Mouse (Mus musculus): ENCODE data around the gene Cabp1. TPM values are rescaled to one million over a fixed set of nuclear protein-coding genes. Genes with fewer than 3 reads are reported as not detected.

Gene Cabp1
- 6.6 and 6.9 TPM in 2 replicates for polyA plus RNA-seq (2014; fragmentation: Nextera tagmentation; extraction: Ambion mirVana)

DNA sequence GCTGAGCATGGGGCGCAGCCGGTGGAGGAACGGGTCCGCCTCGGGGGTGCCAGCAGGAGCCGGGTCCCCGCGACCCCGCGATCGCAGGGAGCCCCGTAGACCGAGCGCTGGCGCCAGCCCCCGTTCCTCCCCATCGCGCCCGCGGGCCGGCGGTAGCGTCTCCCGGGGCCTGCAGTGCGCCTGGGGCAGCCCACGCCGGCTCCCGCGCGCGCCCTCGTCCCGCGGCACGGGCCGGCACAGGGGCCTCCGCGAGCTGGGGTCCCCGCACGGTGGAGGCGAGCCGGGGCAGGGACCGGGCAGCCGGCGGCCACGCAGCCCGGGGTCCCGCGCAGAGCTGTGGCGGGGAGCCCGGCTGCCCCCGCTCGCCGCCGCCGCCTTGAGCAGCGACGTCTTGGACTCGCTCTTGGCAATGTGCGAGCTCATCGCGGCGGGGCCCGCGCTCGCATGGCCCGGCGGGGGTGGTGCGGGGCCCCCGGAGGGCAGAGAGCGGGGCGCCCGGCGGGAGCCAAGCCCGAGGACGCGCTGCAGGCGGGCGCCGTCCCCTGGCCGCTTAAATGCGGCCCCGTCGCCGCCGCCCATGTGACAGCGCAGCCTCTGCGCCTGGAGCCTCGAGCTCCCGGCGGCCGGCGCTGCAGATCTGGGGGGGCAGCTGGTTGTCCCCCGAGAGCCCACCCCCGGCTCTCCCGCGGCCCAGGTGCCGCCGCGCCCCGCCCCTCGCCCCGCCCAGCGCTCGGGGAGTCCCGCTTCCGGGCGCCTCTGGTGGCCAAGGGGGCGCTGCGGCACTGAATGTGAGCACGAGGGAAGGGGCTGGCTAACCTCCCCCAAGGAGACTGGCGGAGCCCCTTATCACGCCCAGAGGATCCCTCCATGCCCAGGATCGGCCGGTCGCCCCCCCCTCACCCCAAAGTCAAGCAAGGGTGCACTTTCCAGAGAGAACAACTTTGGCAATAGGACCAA, at the start of gene Cabp1:
Gene Cabp1, minus strand, starts transcription at position 713 of the 957 bp plus-strand sequence.
- no peaks in the 10 kb centered on the region for H3K36me3 ChIP-seq (ENCODE audit: control insufficient read depth, insufficient read depth, low read length)
- peaks cover 55% of the 10 kb centered on the region for H3K27me3 ChIP-seq (ENCODE audit: control insufficient read depth, insufficient read depth, low read length)
- H3K4me2 ChIP-seq (ENCODE audit: low read length), result peak within 1 kb of the TSS; percentile 99
- peak within 1 kb of the TSS; percentile 61 for H3K4me3 ChIP-seq (replicated peaks; ENCODE audit: low read depth, low read length)
- ATAC-seq (ENCODE audit: low FRiP score, low TSS enrichment), result peak; percentile 67
- no peaks in the 10 kb centered on the region for H3K9me3 ChIP-seq (ENCODE audit: control insufficient read depth, low read length)
- peak; percentile 86 for DNase-seq
- peaks cover 17% of the 10 kb centered on the region for H3K4me1 ChIP-seq (ENCODE audit: control insufficient read depth, insufficient read depth, low read length)
- peak within 1 kb of the TSS; percentile 67 for H3K9ac ChIP-seq (replicated peaks; ENCODE audit: low read length)
- WGBS, result under 1% methylated on average over 78 of the region's 116 CpGs
- no peak within 1 kb of the TSS for H3K27ac ChIP-seq (replicated peaks; ENCODE audit: low read depth, low read length)

DNA sequence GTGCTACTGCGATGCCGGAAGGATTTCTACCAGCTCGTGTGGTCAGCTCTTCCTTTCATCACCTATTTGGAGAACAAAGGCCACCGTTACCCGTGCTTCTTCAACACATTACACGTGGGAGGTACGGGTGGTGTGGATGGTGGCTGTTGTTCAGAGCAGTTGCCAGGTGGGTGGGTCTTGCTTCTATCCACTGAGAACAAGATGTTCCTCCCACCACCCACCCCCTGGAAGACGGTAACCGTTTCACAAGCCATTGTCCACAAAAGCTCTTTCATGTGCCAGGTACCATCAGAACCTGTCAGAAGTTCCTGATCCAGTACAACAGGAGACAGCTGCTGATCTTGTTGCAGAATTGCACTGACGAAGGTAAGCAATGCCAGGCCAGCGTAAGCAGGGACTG, 46.0 kb upstream of the Cabp1 start:
- no peak overlapping the region for H3K4me3 ChIP-seq (replicated peaks; ENCODE audit: low read depth, low read length)
- peaks cover 57% of the 10 kb centered on the region for H3K36me3 ChIP-seq (ENCODE audit: control insufficient read depth, insufficient read depth, low read length)

DNA sequence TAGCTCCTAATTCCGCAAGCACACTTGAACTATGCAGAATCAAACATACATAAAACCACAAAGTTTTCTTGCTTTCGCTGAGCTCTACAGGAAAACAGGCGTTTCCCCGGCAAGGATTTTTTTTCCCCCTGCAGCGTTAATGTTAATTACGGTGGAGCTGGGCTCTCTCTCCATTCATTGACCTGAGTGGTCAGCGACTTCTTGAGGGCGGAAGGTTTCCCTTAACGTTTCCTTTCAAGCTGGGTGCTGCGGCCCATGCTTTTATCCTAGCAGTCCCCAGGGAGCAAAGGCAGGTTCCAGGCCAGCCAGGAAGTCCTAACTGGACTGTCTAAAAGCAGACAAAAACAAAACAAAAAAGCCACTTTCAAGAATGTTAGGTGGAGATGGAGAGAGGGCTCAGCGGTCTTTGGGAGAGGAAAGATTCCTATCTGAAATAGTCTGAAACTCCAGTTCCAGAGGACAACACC, 44.6 kb upstream of the Cabp1 start:
- Histone ChIP-seq H3K9me3 (ENCODE audit: control insufficient read depth, low read length) (no peaks in the 10 kb centered on the region), H3K4me1 (ENCODE audit: control insufficient read depth, insufficient read depth, low read length) (peaks cover 8% of the 10 kb centered on the region), H3K27me3 (ENCODE audit: control insufficient read depth, insufficient read depth, low read length) (peaks cover 10% of the 10 kb centered on the region), H3K36me3 (ENCODE audit: control insufficient read depth, insufficient read depth, low read length) (peaks cover 43% of the 10 kb centered on the region), H3K27ac (replicated peaks; ENCODE audit: low read depth, low read length) (no peak overlapping the region), H3K4me2 (ENCODE audit: low read length) (peak overlapping the region; percentile 88), H3K9ac (replicated peaks; ENCODE audit: low read length) (peak overlapping the region; percentile 75), H3K4me3 (replicated peaks; ENCODE audit: low read depth, low read length) (peak overlapping the region; percentile 80)
- 6% methylated on average over 11 of the region's 11 CpGs for WGBS
- DNase-seq (peak; percentile 45), ATAC-seq (ENCODE audit: low FRiP score, low TSS enrichment) (no peak)

More for the DNA sequence above, 46.0 kb upstream of the Cabp1 start:
- 86% methylated on average over 11 of the region's 11 CpGs for WGBS
- H3K4me1 ChIP-seq (ENCODE audit: control insufficient read depth, insufficient read depth, low read length), result peaks cover 8% of the 10 kb centered on the region
- no peak overlapping the region for H3K4me2 ChIP-seq (ENCODE audit: low read length)
- H3K9me3 ChIP-seq (ENCODE audit: control insufficient read depth, low read length), result no peaks in the 10 kb centered on the region
- H3K27ac ChIP-seq (replicated peaks; ENCODE audit: low read depth, low read length), result no peak overlapping the region
- no peak overlapping the region for H3K9ac ChIP-seq (replicated peaks; ENCODE audit: low read length)
- peaks cover under 1% of the 10 kb centered on the region; the same call in 1 of the 2 replicates for H3K27me3 ChIP-seq (ENCODE audit: control insufficient read depth, insufficient read depth, low read length)
- ATAC-seq (ENCODE audit: low FRiP score, low TSS enrichment) (no peak), DNase-seq (no peak)

DNA sequence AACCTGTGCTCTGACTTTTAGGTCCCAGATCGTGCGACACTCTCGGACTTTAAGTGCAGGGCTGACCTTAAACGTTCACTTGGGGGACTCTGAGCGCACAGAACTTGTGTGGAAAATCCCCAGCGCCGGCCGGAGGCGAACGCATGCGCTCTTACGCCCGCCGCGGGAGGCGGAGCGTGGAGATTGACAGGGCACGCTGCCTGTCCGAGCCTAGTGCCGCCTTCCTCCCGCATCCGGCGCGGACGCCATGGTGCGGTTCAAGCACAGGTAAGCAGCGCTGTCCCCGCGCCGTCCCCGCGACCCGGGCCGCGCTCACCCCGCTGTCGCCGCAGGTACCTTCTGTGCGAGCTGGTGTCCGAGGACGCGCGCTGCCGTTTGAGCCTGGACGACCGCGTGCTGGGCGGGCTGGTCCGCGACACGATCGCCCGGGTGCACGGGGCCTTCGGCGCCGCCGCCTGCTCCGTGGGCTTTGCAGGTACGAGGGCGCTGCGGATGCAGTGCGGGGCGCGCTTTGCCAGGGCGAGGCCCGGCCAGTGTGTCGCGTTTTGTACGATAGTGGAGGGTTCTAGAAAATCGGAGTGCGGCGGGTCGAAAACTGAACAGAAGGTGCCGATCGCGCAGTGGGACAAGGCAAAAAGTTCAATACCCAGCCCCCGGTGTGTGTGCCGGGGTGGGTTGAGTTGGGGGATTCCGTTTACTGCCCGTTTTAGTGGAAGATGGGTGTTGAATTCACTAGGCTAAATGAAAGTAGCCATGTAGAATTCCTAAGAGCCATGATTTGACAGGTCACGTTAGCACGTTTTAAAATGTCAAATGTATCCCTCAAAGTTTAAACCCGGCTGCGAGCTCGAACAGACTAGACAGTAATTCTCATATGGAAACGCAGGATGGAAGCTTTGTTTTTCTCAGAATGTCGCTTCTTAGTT, 43.9 kb upstream of the Cabp1 start:
- Histone ChIP-seq H3K27ac (replicated peaks; ENCODE audit: low read depth, low read length) (peak overlapping the region; percentile 60; the same call in 1 of the 2 replicates), H3K9ac (replicated peaks; ENCODE audit: low read length) (peak overlapping the region; percentile 75), H3K9me3 (ENCODE audit: control insufficient read depth, low read length) (no peaks in the 10 kb centered on the region), H3K4me3 (replicated peaks; ENCODE audit: low read depth, low read length) (peak overlapping the region; percentile 80), H3K27me3 (ENCODE audit: control insufficient read depth, insufficient read depth, low read length) (peaks cover 10% of the 10 kb centered on the region), H3K4me1 (ENCODE audit: control insufficient read depth, insufficient read depth, low read length) (peaks cover 8% of the 10 kb centered on the region), H3K36me3 (ENCODE audit: control insufficient read depth, insufficient read depth, low read length) (peaks cover 36% of the 10 kb centered on the region), H3K4me2 (ENCODE audit: low read length) (peak overlapping the region; percentile 88)
- ATAC-seq (ENCODE audit: low FRiP score, low TSS enrichment) (peak; percentile 84), DNase-seq (peak; percentile 96)
- under 1% methylated on average over 88 of the region's 88 CpGs for WGBS

DNA sequence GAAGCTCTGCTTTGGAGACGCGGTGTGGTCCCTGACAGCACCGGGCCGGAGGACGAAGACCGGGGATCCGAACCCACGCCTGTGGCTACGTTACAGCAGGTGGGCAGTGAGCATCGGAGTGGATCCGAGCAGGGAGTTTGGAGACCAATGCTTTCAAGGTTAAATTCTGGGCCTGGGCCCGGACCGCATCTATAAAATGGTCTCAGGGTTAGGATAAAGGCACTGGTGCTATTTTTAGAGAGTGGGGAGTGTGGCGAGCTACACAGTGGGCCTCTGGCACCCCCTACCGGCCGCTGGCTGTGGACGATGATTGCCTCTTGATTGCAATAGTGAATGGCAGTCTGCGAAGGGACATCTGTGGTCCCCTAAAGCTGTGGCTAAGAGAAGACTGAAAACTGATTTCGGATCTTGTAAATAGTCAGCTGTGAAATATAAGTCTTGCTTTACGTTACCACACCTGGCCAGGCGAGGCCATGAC, 41.6 kb upstream of the Cabp1 start, which contains the start of gene Pop5:
Gene Pop5, plus strand, starts transcription at position 51 of the 478 bp plus-strand sequence.
- Histone ChIP-seq H3K36me3 (ENCODE audit: control insufficient read depth, insufficient read depth, low read length) (peaks cover 13% of the 10 kb centered on the region), H3K9ac (replicated peaks; ENCODE audit: low read length) (peak within 1 kb of the TSS; percentile 57), H3K4me2 (ENCODE audit: low read length) (peak within 1 kb of the TSS; percentile 74), H3K4me3 (replicated peaks; ENCODE audit: low read depth, low read length) (peak within 1 kb of the TSS; percentile 43), H3K4me1 (ENCODE audit: control insufficient read depth, insufficient read depth, low read length) (peaks cover 8% of the 10 kb centered on the region), H3K27ac (replicated peaks; ENCODE audit: low read depth, low read length) (no peak within 1 kb of the TSS), H3K27me3 (ENCODE audit: control insufficient read depth, insufficient read depth, low read length) (peaks cover 10% of the 10 kb centered on the region), H3K9me3 (ENCODE audit: control insufficient read depth, low read length) (no peaks in the 10 kb centered on the region)
- DNase-seq, result peak; percentile 94
- 2% methylated on average over 21 of the region's 21 CpGs for WGBS
- ATAC-seq (ENCODE audit: low FRiP score, low TSS enrichment), result peak; percentile 65

DNA sequence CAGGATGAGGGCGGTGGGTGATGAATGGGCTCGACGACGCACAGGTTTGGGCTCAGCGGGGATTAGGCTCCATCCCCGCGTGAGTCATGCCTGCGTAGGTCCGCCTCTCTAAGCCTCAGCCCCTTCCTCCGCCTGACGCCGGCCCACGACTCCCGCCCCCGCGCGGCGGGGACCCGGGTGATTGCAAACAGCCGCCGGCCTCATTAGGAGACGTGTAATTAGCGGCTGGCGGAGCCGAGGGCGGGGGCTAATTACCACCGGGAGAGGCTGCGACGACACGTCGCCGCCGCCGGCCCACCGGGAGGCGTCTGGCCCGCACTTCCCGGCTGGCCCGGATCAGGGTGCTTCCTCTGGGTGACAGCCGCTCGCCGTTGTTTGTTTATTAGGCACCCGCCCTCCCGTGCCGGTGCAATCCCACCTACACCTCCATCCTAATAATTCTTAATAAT, 41.2 kb upstream of the Cabp1 start:
- Histone ChIP-seq H3K4me3 (replicated peaks; ENCODE audit: low read depth, low read length) (peak overlapping the region; percentile 43), H3K36me3 (ENCODE audit: control insufficient read depth, insufficient read depth, low read length) (peaks cover 8% of the 10 kb centered on the region)
- DNase-seq, result peak; percentile 75

DNA sequence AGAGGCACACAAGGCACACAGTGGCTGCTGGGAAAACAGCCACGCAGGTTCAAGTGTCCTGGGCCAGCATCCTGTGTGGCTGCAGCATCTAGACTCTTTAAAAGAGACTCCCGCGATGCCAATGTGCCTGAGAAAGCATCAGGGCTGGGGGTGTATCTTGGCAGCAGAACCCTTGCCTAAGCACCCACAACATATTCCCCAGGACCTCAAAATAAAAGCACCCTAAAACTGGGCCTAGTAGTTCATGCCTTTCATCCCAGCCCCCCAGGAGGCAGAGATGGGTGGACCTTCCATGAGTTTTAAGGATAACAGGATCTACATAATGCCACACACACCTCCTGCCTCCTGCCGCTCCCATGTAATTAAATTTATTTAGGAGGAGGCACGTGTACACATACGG, 40.3 kb upstream of the Cabp1 start:
- no peak overlapping the region for H3K27ac ChIP-seq (replicated peaks; ENCODE audit: low read depth, low read length)
- WGBS, result 50% methylated on average over 6 of the region's 6 CpGs
- peaks cover under 1% of the 10 kb centered on the region; the same call in 1 of the 2 replicates for H3K36me3 ChIP-seq (ENCODE audit: control insufficient read depth, insufficient read depth, low read length)
- H3K27me3 ChIP-seq (ENCODE audit: control insufficient read depth, insufficient read depth, low read length), result peaks cover 10% of the 10 kb centered on the region
- no peak overlapping the region for H3K9ac ChIP-seq (replicated peaks; ENCODE audit: low read length)
- H3K4me2 ChIP-seq (ENCODE audit: low read length), result no peak overlapping the region
- no peak for ATAC-seq (ENCODE audit: low FRiP score, low TSS enrichment)
- no peak overlapping the region for H3K4me3 ChIP-seq (replicated peaks; ENCODE audit: low read depth, low read length)
- DNase-seq, result no peak
- no peaks in the 10 kb centered on the region for H3K9me3 ChIP-seq (ENCODE audit: control insufficient read depth, low read length)
- peaks cover 8% of the 10 kb centered on the region for H3K4me1 ChIP-seq (ENCODE audit: control insufficient read depth, insufficient read depth, low read length)

More for the DNA sequence above, 41.2 kb upstream of the Cabp1 start:
- Histone ChIP-seq H3K27ac (replicated peaks; ENCODE audit: low read depth, low read length) (no peak overlapping the region), H3K27me3 (ENCODE audit: control insufficient read depth, insufficient read depth, low read length) (peaks cover 10% of the 10 kb centered on the region), H3K4me2 (ENCODE audit: low read length) (peak overlapping the region; percentile 74), H3K9ac (replicated peaks; ENCODE audit: low read length) (peak overlapping the region; percentile 57), H3K9me3 (ENCODE audit: control insufficient read depth, low read length) (no peaks in the 10 kb centered on the region), H3K4me1 (ENCODE audit: control insufficient read depth, insufficient read depth, low read length) (peaks cover 8% of the 10 kb centered on the region)
- peak; percentile 46; the same call in 1 of the 2 replicates for ATAC-seq (ENCODE audit: low FRiP score, low TSS enrichment)
- 1% methylated on average over 45 of the region's 45 CpGs for WGBS
